In genomic region chr1:180911653-180912287, GRCm38 (mm10) we compare ENCODE assay signal across 9 mouse cellular contexts. TPM values are rescaled to one million over a fixed set of nuclear protein-coding genes. Genes with fewer than 3 reads are reported as not detected.
A peak's percentile ranks its signal among the peaks of the same experiment; 100 is the strongest.
DNase-seq lines count a peak whose midpoint lies in the region; ATAC-seq and TF ChIP-seq lines count a peak whose summit lies in the region.
"Had no signal": no experiment of that assay in that cellular context is flagged by ENCODE, and none has a peak within 500 bp of the region (broad histone marks: within the 10 kb centered on the region; RNA-seq: fewer than 3 reads in every experiment).

No protein-coding gene starts in this region.

- H3K4me1 ChIP-seq in thymus, adult 2 months (replicated peaks; ENCODE audit: control insufficient read depth, insufficient read depth, low read length): peaks cover 36% of the 10 kb centered on the region
- H3K4me1 ChIP-seq in embryonic facial prominence, embryonic 12.5 days: peaks cover 23% of the 10 kb centered on the region

- H3K4me2 ChIP-seq in embryonic facial prominence, embryonic 12.5 days (replicated peaks): peak overlapping the region; percentile 19; the same call in 1 of the 2 replicates

- H3K9me3 ChIP-seq in embryonic facial prominence, embryonic 12.5 days: no peaks in the 10 kb centered on the region

- no peak for TF ChIP-seq POLR2A in thymus, adult 2 months (IDR thresholded peaks at IDR 0.05; ENCODE audit: control insufficient read depth, extremely low read depth, insufficient read depth, low read length, poor library complexity)

- no peak overlapping the region for H3K9ac ChIP-seq in embryonic facial prominence, embryonic 12.5 days

- DNase-seq in thymus, adult 2 months: no peak
- DNase-seq in thymus, postnatal 10 days (ENCODE audit: low spot score in 2 of 2): no peak
- DNase-seq in liver: peak; percentile 53
- DNase-seq in thymus, postnatal 4 days: peak; percentile 54
- DNase-seq in cerebellum, postnatal 14 days: no peak
- no peak for DNase-seq in cerebellum, postnatal 4 days (ENCODE audit: low spot score in 2 of 2)

- peak overlapping the region; percentile 55; the same call in 1 of the 2 replicates for H3K27ac ChIP-seq in thymus, adult 2 months (ENCODE audit: control insufficient read depth, insufficient read depth, low read length)
- H3K27ac ChIP-seq in embryonic facial prominence, embryonic 12.5 days: no peak overlapping the region

- H3K27me3 ChIP-seq in thymus, adult 2 months (ENCODE audit: control insufficient read depth, insufficient read depth, low read length): no peaks in the 10 kb centered on the region
- H3K27me3 ChIP-seq in embryonic facial prominence, embryonic 12.5 days: no peaks in the 10 kb centered on the region

- peak overlapping the region; percentile 6; the same call in 1 of the 2 replicates for H3K4me3 ChIP-seq in thymus, adult 2 months (ENCODE audit: control insufficient read depth, insufficient read depth, low read length)
- H3K4me3 ChIP-seq in embryonic facial prominence, embryonic 12.5 days: no peak overlapping the region

- 0 out of 2 replicates have a peak, but pooled peaks cover 4% of the 10 kb centered on the region for H3K36me3 ChIP-seq in thymus, adult 2 months (ENCODE audit: control insufficient read depth, insufficient read depth, low read length)
- H3K36me3 ChIP-seq in embryonic facial prominence, embryonic 12.5 days: peaks cover 24% of the 10 kb centered on the region

- no peak for TF ChIP-seq CTCF in thymus, adult 2 months (IDR thresholded peaks at IDR 0.05; ENCODE audit: borderline replicate concordance, control insufficient read depth, extremely low read depth, insufficient read depth, low read length, poor library complexity)

- no peak for ATAC-seq in embryonic facial prominence, embryonic 12.5 days (ENCODE audit: insufficient number of reproducible peaks, insufficient read depth, low FRiP score, low TSS enrichment)

- 24% methylated on average over 20 of the region's 20 CpGs for WGBS in thymus, adult 2 months
- WGBS in embryonic facial prominence, embryonic 12.5 days: 46% methylated on average over 20 of the region's 20 CpGs

RNA-seq across cellular contexts. Expression of gene Pycr2, which starts 7.7 kb away (rescaled TPM):
- polyA plus RNA-seq in thymus, adult 2 months (2012; rRNA removed): 101 and 106 TPM in 2 replicates
- polyA plus RNA-seq in embryonic facial prominence, embryonic 12.5 days (2016; fragmentation: Nextera tagmentation; extraction: Ambion mirVana): 110 and 112 TPM in 2 replicates

RNA-seq across cellular contexts. Expression of gene Lefty2, which starts 18.9 kb away (rescaled TPM):
- 0.98 and 1.9 TPM in 2 replicates for polyA plus RNA-seq in thymus, adult 2 months (2012; rRNA removed)
- polyA plus RNA-seq in embryonic facial prominence, embryonic 12.5 days (2016; fragmentation: Nextera tagmentation; extraction: Ambion mirVana): 0.22 and 0.67 TPM in 2 replicates
- polyA plus RNA-seq: hindbrain, embryonic 11.5 days; small intestine, adult 2 months had no signal

RNA-seq across cellular contexts. Expression of gene Lefty1, which starts 23.1 kb away (rescaled TPM):
- 6.0 and 6.4 TPM in 2 replicates for polyA plus RNA-seq in thymus, adult 2 months (2012; rRNA removed)
- polyA plus RNA-seq in embryonic facial prominence, embryonic 12.5 days (2016; fragmentation: Nextera tagmentation; extraction: Ambion mirVana): 1.2 and 2.4 TPM in 2 replicates

RNA-seq across cellular contexts. Expression of gene Tmem63a, which starts 30.4 kb away (rescaled TPM):
- polyA plus RNA-seq in thymus, adult 2 months (2012; rRNA removed): 47.3 and 49.3 TPM in 2 replicates
- 8.8 and 8.9 TPM in 2 replicates for polyA plus RNA-seq in embryonic facial prominence, embryonic 12.5 days (2016; fragmentation: Nextera tagmentation; extraction: Ambion mirVana)

Comparison
In these comparisons a context has a peak if more than half of its experiments do, and no peak if none do; other contexts are left out.
1. DNase-seq: peak in liver (single experiment) and thymus, postnatal 4 days (single experiment); none in thymus, adult 2 months (single experiment), thymus, postnatal 10 days (0 of 2), cerebellum, postnatal 14 days (0 of 2) and cerebellum, postnatal 4 days (0 of 2).